Mouse (Mus musculus) kidney, adult 2 months (tissue): ENCODE results near the gene Bst2.

Experiments
- CTCF ChIP-seq: fragments of 200-500 bp; conservative IDR thresholded peaks from 2 replicates; pipeline ENCODE4 v1.5.1; 2011; ENCODE audit warnings: low read depth, mild to moderate bottlenecking, control low read depth, low read length, moderate library complexity, mixed read lengths; ENCODE audit not compliant: insufficient read depth, insufficient read length
- POLR2A ChIP-seq: fragments of 200-500 bp; IDR thresholded peaks from one replicate; pipeline ENCODE4 v1.6.1; 2011; ENCODE audit warnings: low read depth, low read length, control low read depth

DNA sequence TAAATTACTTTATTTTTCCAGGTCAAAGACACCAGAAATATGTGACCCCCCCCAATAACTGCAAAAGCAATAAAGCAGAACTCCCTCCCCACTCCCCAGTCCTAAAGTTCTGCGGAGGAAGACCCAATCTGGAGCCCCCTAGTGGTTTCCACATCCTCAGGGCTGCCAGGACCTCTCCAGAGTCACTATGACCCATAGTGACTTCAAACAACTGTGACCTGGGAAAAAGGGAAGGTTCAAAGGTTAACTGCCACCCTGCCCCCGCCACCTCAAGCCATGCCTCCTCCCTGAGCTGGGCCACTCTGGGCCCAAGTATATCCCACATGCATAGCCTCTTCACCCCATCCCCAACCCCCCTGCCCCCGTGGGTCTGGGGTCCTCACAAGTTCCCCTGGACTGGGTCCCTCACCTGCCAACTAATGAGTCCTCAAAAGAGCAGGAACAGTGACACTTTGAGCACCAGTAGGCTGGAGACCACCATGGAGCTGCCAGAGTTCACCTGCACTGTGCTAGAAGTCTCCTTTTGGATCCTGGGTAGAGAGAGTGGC lies 2.9 kb downstream of the Bst2 start:
- TF ChIP-seq CTCF, result peak; percentile 28; the same call in 1 of the 2 replicates
- no peak for TF ChIP-seq POLR2A
